Mouse (Mus musculus) pancreas, adult 10 weeks (tissue): Measurements from ENCODE around the gene C9. TPM values are rescaled to one million over a fixed set of nuclear protein-coding genes. Genes with fewer than 3 reads are reported as not detected.

ENCODE experiments used
- polyA plus RNA-seq: library from polyadenylated mRNA; stranded (reverse); fragments of 350-450 nt; fragmentation: Illumina TruSeq; extraction: RNeasy Lipid Tissue Mini Kit (QIAGEN cat#74804); gene quantifications from one replicate; pipeline ENCODE4 v1.2.3, GENCODE M21; 2015; ENCODE audit warnings: low read depth, low replicate concordance; ENCODE audit not compliant: insufficient read depth

The C9 gene
- not detected for polyA plus RNA-seq

GRCm38 (mm10) chr15:6445135-6445534 lies at the start of gene C9:
C9 (plus strand) TSS chr15:6445327.

DNA sequence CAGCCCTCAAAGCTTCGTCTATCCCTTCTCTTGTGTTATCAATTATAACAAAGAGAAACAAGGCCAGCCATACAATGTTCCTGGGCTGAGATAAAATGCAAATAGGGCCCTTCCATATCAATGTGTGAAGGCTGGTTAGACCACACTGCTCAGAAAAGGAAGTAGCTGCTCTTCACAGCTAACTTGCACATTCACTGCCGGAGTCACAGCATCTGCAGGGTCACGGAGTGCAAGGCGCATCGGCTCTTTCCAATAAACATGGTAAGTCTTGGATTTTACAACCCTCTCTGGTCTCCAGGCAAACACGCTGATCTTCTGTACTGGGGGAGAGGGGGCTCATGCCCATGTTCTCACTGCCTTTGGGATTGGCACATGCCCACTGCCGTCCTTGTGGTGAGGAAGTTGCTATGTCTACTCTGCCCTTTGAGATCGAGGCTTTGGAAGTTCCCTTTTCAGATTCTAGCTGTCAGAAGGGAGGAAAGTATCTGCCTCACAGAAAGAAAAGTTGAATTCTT lies 77.6 kb downstream of the C9 start, which contains the start of gene Fyb:
TSS of gene Fyb (plus strand) at position 201 of the 515 bp plus-strand sequence.

Other genes with a start within 250 kb of the C9 start
- gene Dab2, start 145.5 kb upstream of the C9 start, polyA plus RNA-seq, result 17.3 TPM
- 10.1 TPM for gene Fyb, start 77.5 kb downstream of the C9 start, polyA plus RNA-seq